8 mouse cellular contexts compared by ENCODE assay signal in the genomic region with DNA sequence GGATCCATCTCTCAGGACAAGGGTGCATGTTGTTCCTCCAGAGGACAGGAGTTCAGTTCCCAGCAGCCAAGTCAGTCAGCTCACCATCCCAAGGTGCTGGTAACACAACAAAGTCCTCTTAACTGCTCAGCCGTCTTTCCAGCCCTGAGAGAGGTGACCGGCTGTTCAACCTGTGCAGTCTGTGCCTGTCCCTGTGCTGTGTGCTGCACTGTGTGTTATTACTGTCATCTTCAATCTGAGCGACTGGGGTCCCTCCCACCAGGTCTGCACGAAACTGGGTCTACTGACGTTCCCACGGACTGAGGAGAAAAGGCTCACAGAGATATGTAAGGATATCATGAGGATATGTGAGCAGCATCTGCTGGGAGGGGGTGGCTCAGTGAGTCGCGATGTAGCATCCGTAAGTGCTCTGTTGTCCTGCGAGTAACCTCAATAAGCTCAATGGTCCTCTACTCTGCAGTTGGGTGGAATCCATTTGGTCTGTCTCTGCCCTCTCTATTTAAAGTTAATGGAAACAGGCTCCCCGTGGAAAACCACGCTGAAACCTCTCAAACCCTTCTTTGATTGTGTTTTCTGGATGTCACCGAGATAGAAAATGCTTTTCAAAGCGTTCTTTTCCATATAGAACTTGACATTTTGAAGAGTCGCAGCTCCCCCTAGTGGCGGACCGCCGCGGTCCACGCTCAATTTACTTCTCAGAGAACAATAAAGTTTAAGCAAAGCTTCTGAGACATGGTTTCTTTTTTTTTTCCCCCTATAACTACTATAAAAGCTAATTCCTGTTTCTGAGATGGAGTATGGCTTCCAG.
DNase-seq lines count a peak whose midpoint lies in the region; ATAC-seq and TF ChIP-seq lines count a peak whose summit lies in the region.

No protein-coding gene starts in this region.

- peak; percentile 67 for TF ChIP-seq CTCF in bone marrow, adult 2 months (IDR thresholded peaks at IDR 0.05; ENCODE audit: control insufficient read depth, insufficient read depth, low read length)

- H3K36me3 ChIP-seq in heart, embryonic 12.5 days: no peaks in the 10 kb centered on the region
- H3K36me3 ChIP-seq in embryonic facial prominence, embryonic 15.5 days: no peaks in the 10 kb centered on the region
- no peaks in the 10 kb centered on the region for H3K36me3 ChIP-seq in hindbrain, embryonic 12.5 days
- no peaks in the 10 kb centered on the region for H3K36me3 ChIP-seq in midbrain, embryonic 11.5 days (ENCODE audit: control insufficient read depth, insufficient read depth, low read length)
- H3K36me3 ChIP-seq in stomach, embryonic 16.5 days (ENCODE audit: control insufficient read depth, insufficient read depth, low read length): no peaks in the 10 kb centered on the region

- no peaks in the 10 kb centered on the region for H3K27me3 ChIP-seq in heart, embryonic 12.5 days (replicated peaks)
- H3K27me3 ChIP-seq in embryonic facial prominence, embryonic 15.5 days: no peaks in the 10 kb centered on the region
- no peaks in the 10 kb centered on the region for H3K27me3 ChIP-seq in hindbrain, embryonic 12.5 days
- H3K27me3 ChIP-seq in midbrain, embryonic 11.5 days (ENCODE audit: control insufficient read depth, insufficient read depth, low read length): no peaks in the 10 kb centered on the region
- H3K27me3 ChIP-seq in stomach, embryonic 16.5 days (ENCODE audit: control insufficient read depth, insufficient read depth, low read length): no peaks in the 10 kb centered on the region

- H3K9me3 ChIP-seq in heart, embryonic 12.5 days (replicated peaks): no peaks in the 10 kb centered on the region
- H3K9me3 ChIP-seq in embryonic facial prominence, embryonic 15.5 days (replicated peaks): no peaks in the 10 kb centered on the region
- H3K9me3 ChIP-seq in hindbrain, embryonic 12.5 days (replicated peaks): no peaks in the 10 kb centered on the region
- no peaks in the 10 kb centered on the region for H3K9me3 ChIP-seq in midbrain, embryonic 11.5 days (ENCODE audit: control insufficient read depth, low read length)
- no peaks in the 10 kb centered on the region for H3K9me3 ChIP-seq in stomach, embryonic 16.5 days (replicated peaks; ENCODE audit: control insufficient read depth, low read length)

- H3K4me3 ChIP-seq in heart, embryonic 12.5 days: no peak overlapping the region
- no peak overlapping the region for H3K4me3 ChIP-seq in bone marrow, adult 2 months (replicated peaks; ENCODE audit: control insufficient read depth, low read depth, low read length)
- peak overlapping the region; percentile 16; the same call in 1 of the 2 replicates for H3K4me3 ChIP-seq in embryonic facial prominence, embryonic 15.5 days (replicated peaks)
- H3K4me3 ChIP-seq in hindbrain, embryonic 12.5 days: no peak overlapping the region
- H3K4me3 ChIP-seq in midbrain, embryonic 11.5 days (ENCODE audit: low read depth, low read length): no peak overlapping the region
- no peak overlapping the region; the same call in 1 of the 2 replicates for H3K4me3 ChIP-seq in stomach, embryonic 16.5 days (replicated peaks; ENCODE audit: low read length)

- H3K9ac ChIP-seq in heart, embryonic 12.5 days: no peak overlapping the region; the same call in 1 of the 2 replicates
- H3K9ac ChIP-seq in embryonic facial prominence, embryonic 15.5 days: no peak overlapping the region
- no peak overlapping the region for H3K9ac ChIP-seq in hindbrain, embryonic 12.5 days
- H3K9ac ChIP-seq in midbrain, embryonic 11.5 days (ENCODE audit: low read length): no peak overlapping the region
- peak overlapping the region; percentile 9; the same call in 1 of the 2 replicates for H3K9ac ChIP-seq in stomach, embryonic 16.5 days (ENCODE audit: low read length)

- no peak for TF ChIP-seq POLR2A in bone marrow, adult 2 months (IDR thresholded peaks at IDR 0.05; ENCODE audit: borderline replicate concordance, control insufficient read depth, low read depth, low read length)

- WGBS in heart, embryonic 12.5 days: 31% methylated on average over 20 of the region's 20 CpGs
- WGBS in bone marrow, adult 2 months: 39% methylated on average over 20 of the region's 20 CpGs
- 22% methylated on average over 20 of the region's 20 CpGs for WGBS in embryonic facial prominence, embryonic 15.5 days
- 36% methylated on average over 20 of the region's 20 CpGs for WGBS in hindbrain, embryonic 12.5 days
- 41% methylated on average over 20 of the region's 20 CpGs for WGBS in midbrain, embryonic 11.5 days
- 26% methylated on average over 20 of the region's 20 CpGs for WGBS in stomach, embryonic 16.5 days

- H3K27ac ChIP-seq in heart, embryonic 12.5 days (ENCODE audit: poor library complexity, severe bottlenecking): no peak overlapping the region
- no peak overlapping the region for H3K27ac ChIP-seq in bone marrow, adult 2 months (ENCODE audit: control insufficient read depth, insufficient read depth, low read depth, low read length, poor library complexity)
- no peak overlapping the region for H3K27ac ChIP-seq in embryonic facial prominence, embryonic 15.5 days (replicated peaks)
- H3K27ac ChIP-seq in hindbrain, embryonic 12.5 days: no peak overlapping the region
- H3K27ac ChIP-seq in midbrain, embryonic 11.5 days (ENCODE audit: low read depth, low read length): no peak overlapping the region
- no peak overlapping the region for H3K27ac ChIP-seq in stomach, embryonic 16.5 days (ENCODE audit: low read length)

- DNase-seq in heart, adult 11 months: no peak
- peak; percentile 21 to 54 for DNase-seq in left cerebral cortex, adult 8-10 months (ENCODE audit: low spot score in 2 of 2)
- peak; percentile 99 for DNase-seq in midbrain, embryonic 11.5 days (ENCODE audit: low spot score, missing footprints)

- peaks cover 7% of the 10 kb centered on the region for H3K4me1 ChIP-seq in heart, embryonic 12.5 days (replicated peaks)
- H3K4me1 ChIP-seq in bone marrow, adult 2 months (ENCODE audit: control insufficient read depth, insufficient read depth, low read length): no peaks in the 10 kb centered on the region
- peaks cover 22% of the 10 kb centered on the region for H3K4me1 ChIP-seq in embryonic facial prominence, embryonic 15.5 days
- peaks cover 2% of the 10 kb centered on the region; the same call in 1 of the 2 replicates for H3K4me1 ChIP-seq in hindbrain, embryonic 12.5 days
- no peaks in the 10 kb centered on the region for H3K4me1 ChIP-seq in midbrain, embryonic 11.5 days (ENCODE audit: control insufficient read depth, insufficient read depth, low read length)
- H3K4me1 ChIP-seq in stomach, embryonic 16.5 days (ENCODE audit: control insufficient read depth, insufficient read depth, low read length): peaks cover 9% of the 10 kb centered on the region; the same call in 1 of the 2 replicates

- ATAC-seq in heart, embryonic 12.5 days (ENCODE audit: insufficient number of reproducible peaks, low FRiP score): no peak
- no peak for ATAC-seq in embryonic facial prominence, embryonic 15.5 days (ENCODE audit: insufficient number of reproducible peaks, low FRiP score, low TSS enrichment, low read depth)
- peak; percentile 56 for ATAC-seq in hindbrain, embryonic 12.5 days (ENCODE audit: low FRiP score)
- peak; percentile 42; the same call in 1 of the 2 replicates for ATAC-seq in midbrain, embryonic 11.5 days (ENCODE audit: low FRiP score)
- ATAC-seq in stomach, embryonic 16.5 days (ENCODE audit: insufficient read depth, low FRiP score): no peak

- H3K4me2 ChIP-seq in heart, embryonic 12.5 days: peak overlapping the region; percentile 50
- H3K4me2 ChIP-seq in embryonic facial prominence, embryonic 15.5 days (replicated peaks): peak overlapping the region; percentile 41
- H3K4me2 ChIP-seq in hindbrain, embryonic 12.5 days (replicated peaks): peak overlapping the region; percentile 40
- peak overlapping the region; percentile 22; the same call in 1 of the 2 replicates for H3K4me2 ChIP-seq in midbrain, embryonic 11.5 days
- peak overlapping the region; percentile 43 for H3K4me2 ChIP-seq in stomach, embryonic 16.5 days (ENCODE audit: low read depth, low read length)

Comparison
In these comparisons a context has a peak if more than half of its experiments do, and no peak if none do; other contexts are left out.
1. ATAC-seq: peak in hindbrain, embryonic 12.5 days (single experiment) and midbrain, embryonic 11.5 days (single experiment); none in heart, embryonic 12.5 days (single experiment), embryonic facial prominence, embryonic 15.5 days (single experiment) and stomach, embryonic 16.5 days (single experiment).
2. Peak in every context shown above with its lines, with median percentiles within 50 percentile points of each other: H3K4me2 ChIP-seq.